24 mouse cellular contexts compared by ENCODE assay signal in genomic region chr3:136821039-136821438, GRCm38 (mm10).
DNase-seq lines count a peak whose midpoint lies in the region; ATAC-seq and TF ChIP-seq lines count a peak whose summit lies in the region.
"Had no signal": no experiment of that assay in that cellular context is flagged by ENCODE, and none has a peak within 500 bp of the region (broad histone marks: within the 10 kb centered on the region; RNA-seq: fewer than 3 reads in every experiment).

No protein-coding gene starts in this region.

- no peak for TF ChIP-seq EP300 in MEL (IDR thresholded peaks at IDR 0.05; ENCODE audit: low read depth in 1 of 2, low read length in 2 of 2)

- H3K4me1 ChIP-seq in forebrain, embryonic 15.5 days: no peaks in the 10 kb centered on the region
- H3K4me1 ChIP-seq in forebrain, embryonic 14.5 days (ENCODE audit: control insufficient read depth, insufficient read depth, low read length): no peaks in the 10 kb centered on the region
- no peaks in the 10 kb centered on the region for H3K4me1 ChIP-seq in forebrain, postnatal 0 days (ENCODE audit: insufficient read depth)
- no peaks in the 10 kb centered on the region for H3K4me1 ChIP-seq in forebrain, embryonic 11.5 days (replicated peaks; ENCODE audit: control insufficient read depth, insufficient read depth, low read length)
- H3K4me1 ChIP-seq in MEL (ENCODE audit: control insufficient read depth in 1 of 2, insufficient read depth in 2 of 2, low read length in 2 of 2): peaks cover 9 to 12% of the 10 kb centered on the region in 2 experiments; a peak in 3 of 4 replicates
- H3K4me1 ChIP-seq: embryonic facial prominence, embryonic 15.5 days had no signal

- no peak overlapping the region for H3K9ac ChIP-seq in forebrain, embryonic 15.5 days (replicated peaks)
- H3K9ac ChIP-seq in forebrain, embryonic 14.5 days (ENCODE audit: low read length): no peak overlapping the region
- H3K9ac ChIP-seq in forebrain, postnatal 0 days: no peak overlapping the region
- no peak overlapping the region for H3K9ac ChIP-seq in forebrain, embryonic 11.5 days (ENCODE audit: low read length)
- no peak overlapping the region for H3K9ac ChIP-seq in MEL (ENCODE audit: control insufficient read depth, low read depth, low read length, poor library complexity, severe bottlenecking)
- H3K9ac ChIP-seq: embryonic facial prominence, embryonic 13.5 days; embryonic facial prominence, embryonic 15.5 days had no signal

- no peak for TF ChIP-seq RAD21 in MEL (IDR thresholded peaks at IDR 0.05; ENCODE audit: low read depth, low read length)

- no peaks in the 10 kb centered on the region for H3K27me3 ChIP-seq in forebrain, embryonic 15.5 days
- H3K27me3 ChIP-seq in forebrain, embryonic 14.5 days (replicated peaks; ENCODE audit: control insufficient read depth, insufficient read depth, low read length): no peaks in the 10 kb centered on the region
- H3K27me3 ChIP-seq in forebrain, postnatal 0 days (ENCODE audit: insufficient read depth, low read length): no peaks in the 10 kb centered on the region
- H3K27me3 ChIP-seq in forebrain, embryonic 11.5 days (ENCODE audit: control insufficient read depth, insufficient read depth, low read length): no peaks in the 10 kb centered on the region
- H3K27me3 ChIP-seq in MEL (ENCODE audit: control insufficient read depth in 1 of 2, insufficient read depth in 2 of 2, low read length in 2 of 2): no peaks in the 10 kb centered on the region
- H3K27me3 ChIP-seq: CH12.LX; embryonic facial prominence, embryonic 13.5 days; embryonic facial prominence, embryonic 15.5 days had no signal

- TF ChIP-seq POLR2A in MEL (IDR thresholded peaks at IDR 0.05; ENCODE audit: control insufficient read depth in 1 of 2, insufficient read depth in 1 of 2, low read depth in 1 of 2, low read length in 2 of 2, poor library complexity in 1 of 2): no peak

- ATAC-seq in forebrain, embryonic 15.5 days (replicated peaks): peak; percentile 67
- no peak for ATAC-seq in forebrain, embryonic 14.5 days
- peak; percentile 63; the same call in 1 of the 2 replicates for ATAC-seq in forebrain, postnatal 0 days
- no peak for ATAC-seq in forebrain, embryonic 11.5 days (replicated peaks; ENCODE audit: low FRiP score)
- no peak for ATAC-seq in monocyte, adult 5-6 weeks (replicated peaks; ENCODE audit: insufficient number of reproducible peaks, low FRiP score, low TSS enrichment, poor library complexity, severe bottlenecking)
- ATAC-seq: CD4-positive, CD25-positive, alpha-beta regulatory T cell, adult 4 months had no signal

- TF ChIP-seq CTCF in forebrain, postnatal 0 days (IDR thresholded peaks at IDR 0.05; ENCODE audit: low read depth): no peak
- TF ChIP-seq CTCF in MEL (IDR thresholded peaks at IDR 0.05 in 2 of 3, conservative IDR thresholded peaks at IDR 0.05 in 1 of 3; ENCODE audit: control insufficient read depth in 1 of 3, insufficient read depth in 1 of 3, low read depth in 2 of 3, low read length in 3 of 3, poor library complexity in 1 of 3, severe bottlenecking in 1 of 3): no peak

- WGBS in forebrain, embryonic 15.5 days: 81% methylated on average over 3 of the region's 3 CpGs
- WGBS in forebrain, embryonic 14.5 days: 83% methylated on average over 3 of the region's 3 CpGs
- 72% methylated on average over 3 of the region's 3 CpGs for WGBS in forebrain, postnatal 0 days
- 97% methylated on average over 3 of the region's 3 CpGs for WGBS in forebrain, embryonic 11.5 days

- no peak overlapping the region for H3K27ac ChIP-seq in forebrain, embryonic 15.5 days (replicated peaks)
- H3K27ac ChIP-seq in forebrain, embryonic 14.5 days (ENCODE audit: low read depth, low read length): no peak overlapping the region
- no peak overlapping the region for H3K27ac ChIP-seq in forebrain, postnatal 0 days (ENCODE audit: low read depth, low read length)
- H3K27ac ChIP-seq in forebrain, embryonic 11.5 days (ENCODE audit: low read depth, low read length): no peak overlapping the region
- no peak overlapping the region for H3K27ac ChIP-seq in MEL (ENCODE audit: control insufficient read depth, low read depth, low read length)
- H3K27ac ChIP-seq: embryonic facial prominence, embryonic 13.5 days; embryonic facial prominence, embryonic 15.5 days; forebrain, embryonic 10.5 days had no signal

- no peak overlapping the region for H3K4me3 ChIP-seq in forebrain, embryonic 15.5 days
- H3K4me3 ChIP-seq in forebrain, embryonic 14.5 days (ENCODE audit: low read depth, low read length): no peak overlapping the region
- H3K4me3 ChIP-seq in forebrain, postnatal 0 days (ENCODE audit: low read depth, low read length): no peak overlapping the region
- H3K4me3 ChIP-seq in forebrain, embryonic 11.5 days (ENCODE audit: low read depth, low read length): no peak overlapping the region
- no peak overlapping the region for H3K4me3 ChIP-seq in MEL (ENCODE audit: control insufficient read depth in 1 of 2, insufficient read depth in 1 of 2, low read depth in 2 of 2, low read length in 2 of 2)
- H3K4me3 ChIP-seq: embryonic facial prominence, embryonic 13.5 days; embryonic facial prominence, embryonic 15.5 days; erythroblast, embryonic 14.5 days; forebrain, embryonic 10.5 days had no signal

- no peaks in the 10 kb centered on the region for H3K9me3 ChIP-seq in forebrain, embryonic 15.5 days
- H3K9me3 ChIP-seq in forebrain, embryonic 14.5 days (replicated peaks; ENCODE audit: control insufficient read depth, low read length): no peaks in the 10 kb centered on the region
- no peaks in the 10 kb centered on the region for H3K9me3 ChIP-seq in forebrain, postnatal 0 days (ENCODE audit: low read length)
- no peaks in the 10 kb centered on the region for H3K9me3 ChIP-seq in forebrain, embryonic 11.5 days (ENCODE audit: control insufficient read depth, low read length)
- no peaks in the 10 kb centered on the region for H3K9me3 ChIP-seq in MEL (replicated peaks; ENCODE audit: insufficient read depth, low read length)
- H3K9me3 ChIP-seq: embryonic facial prominence, embryonic 13.5 days; embryonic facial prominence, embryonic 15.5 days; forebrain, embryonic 10.5 days; G1E had no signal

- DNase-seq in forebrain, embryonic 14.5 days (ENCODE audit: low spot score): no peak
- DNase-seq in forebrain, postnatal 0 days: no peak
- DNase-seq in forebrain, embryonic 11.5 days (ENCODE audit: low spot score): no peak
- no peak for DNase-seq in MEL (ENCODE audit: low read depth, low spot score)
- DNase-seq: adrenal gland, adult 2 months; adrenal gland, postnatal 10 days; adrenal gland, postnatal 25 days; B cell, adult 2 months; cerebellum, adult 11 months; cerebellum, adult 18-20 months; cerebellum, adult 8-10 months; cerebellum, adult 9-11 months; cerebellum, postnatal 14 days; cerebellum, postnatal 36 days; embryo, embryonic 11 days had no signal

- H3K36me3 ChIP-seq in forebrain, embryonic 15.5 days: no peaks in the 10 kb centered on the region
- no peaks in the 10 kb centered on the region for H3K36me3 ChIP-seq in forebrain, embryonic 14.5 days (ENCODE audit: control insufficient read depth, insufficient read depth, low read length)
- H3K36me3 ChIP-seq in forebrain, postnatal 0 days (ENCODE audit: insufficient read depth): no peaks in the 10 kb centered on the region
- H3K36me3 ChIP-seq in forebrain, embryonic 11.5 days (ENCODE audit: control insufficient read depth, insufficient read depth, low read length): no peaks in the 10 kb centered on the region
- H3K36me3 ChIP-seq in MEL (ENCODE audit: control insufficient read depth in 1 of 2, insufficient read depth in 2 of 2, low read length in 2 of 2): peaks cover 0 to 22% of the 10 kb centered on the region in 2 experiments; a peak in 3 of 4 replicates
- H3K36me3 ChIP-seq: embryonic facial prominence, embryonic 13.5 days; embryonic facial prominence, embryonic 15.5 days had no signal

- H3K4me2 ChIP-seq in forebrain, embryonic 15.5 days (replicated peaks): no peak overlapping the region
- H3K4me2 ChIP-seq in forebrain, embryonic 14.5 days (ENCODE audit: low read length): no peak overlapping the region
- H3K4me2 ChIP-seq in forebrain, postnatal 0 days (ENCODE audit: low read depth): no peak overlapping the region
- no peak overlapping the region for H3K4me2 ChIP-seq in forebrain, embryonic 11.5 days (ENCODE audit: low read depth, low read length, severe bottlenecking)
- H3K4me2 ChIP-seq: embryonic facial prominence, embryonic 13.5 days; embryonic facial prominence, embryonic 15.5 days had no signal

- no peaks in the 10 kb centered on the region; the same call in 1 of the 2 replicates for H3K79me2 ChIP-seq in MEL (ENCODE audit: control insufficient read depth, insufficient read depth, low read length, poor library complexity)

TF ChIP-seq in MEL, 35 proteins besides CTCF, POLR2A, EP300 and RAD21:
- no peak for TF ChIP-seq MAX (IDR thresholded peaks at IDR 0.05; ENCODE audit: low read length)
- TF ChIP-seq MXI1 (IDR thresholded peaks at IDR 0.05; ENCODE audit: low read depth, low read length): no peak
- no peak for TF ChIP-seq KAT2A (conservative IDR thresholded peaks at IDR 0.05; ENCODE audit: low read depth, low read length)
- no peak for TF ChIP-seq RCOR1 (IDR thresholded peaks at IDR 0.05; ENCODE audit: low read depth, low read length)
- TF ChIP-seq GATA1 (IDR thresholded peaks at IDR 0.05; ENCODE audit: low read depth, low read length): peak; percentile 47; the same call in 1 of the 2 replicates

Comparison
In these comparisons a context has a peak if more than half of its experiments do, and no peak if none do; other contexts are left out.
1. ATAC-seq: peak in forebrain, embryonic 15.5 days (single experiment) and forebrain, postnatal 0 days (single experiment); none in forebrain, embryonic 14.5 days (single experiment), forebrain, embryonic 11.5 days (single experiment) and monocyte, adult 5-6 weeks (single experiment).